Mouse (Mus musculus) erythroid progenitor cell, adult 5-6 weeks (primary cell): ENCODE results near the gene Metrn. TPM values are rescaled to one million over a fixed set of nuclear protein-coding genes. Genes with fewer than 3 reads are reported as not detected.

Source experiments
- ATAC-seq: replicated peaks from 2 replicates; pipeline ENCODE4 v1.8.0; 2016; ENCODE audit warnings: moderate number of reproducible peaks, mild to moderate bottlenecking, moderate TSS enrichment, inconsistent platforms; ENCODE audit not compliant: poor library complexity, low FRiP score, severe bottlenecking
- total RNA-seq, 2 experiments: library from RNA; stranded (forward) in 1 of 2; stranded (reverse) in 1 of 2; fragments of 150-400 nt in 1 of 2; fragments of 186-747, 209-891 nt in 1 of 2; gene quantifications; 2 replicates each; pipeline versions ENCODE4 v1.2.3 to v1.2.4; 2015 to 2017; ENCODE audit warnings: low replicate concordance in 2 of 2

Gene Metrn
- total RNA-seq, 2 experiments from 2014 or later: 5.4 TPM; not detected in 1

- no peak for ATAC-seq
Measured at GRCm38 (mm10) chr17:25744311-25744710, 52.6 kb downstream of the Metrn start.

GRCm38 (mm10) chr17:25743831-25744230 is 53.1 kb downstream of the Metrn start:
- no peak for ATAC-seq

Other genes with a start within 250 kb of the Metrn start
- gene Sox8, start 226.4 kb downstream of the Metrn start, total RNA-seq (2015; ENCODE audit: low replicate concordance): not detected in 2 replicates
- gene Sox8, start 226.4 kb downstream of the Metrn start, total RNA-seq (2017; ENCODE audit: low replicate concordance): not detected in 2 replicates
- 2.9 and 3.4 TPM in 2 replicates for gene Lmf1, start 218.1 kb downstream of the Metrn start, total RNA-seq (2015; ENCODE audit: low replicate concordance)
- gene Lmf1, start 218.1 kb downstream of the Metrn start, total RNA-seq (2017; ENCODE audit: low replicate concordance): 0.53 and 4.9 TPM in 2 replicates
- not detected in 2 replicates for gene Gng13, start 80.0 kb downstream of the Metrn start, total RNA-seq (2015; ENCODE audit: low replicate concordance)
- not detected in 2 replicates for gene Gng13, start 80.0 kb downstream of the Metrn start, total RNA-seq (2017; ENCODE audit: low replicate concordance)
- gene Chtf18, start 69.7 kb downstream of the Metrn start, total RNA-seq (2015; ENCODE audit: low replicate concordance): 15.5 and 33.2 TPM in 2 replicates
- 56.2 and 62.6 TPM in 2 replicates for gene Chtf18, start 69.7 kb downstream of the Metrn start, total RNA-seq (2017; ENCODE audit: low replicate concordance)
- 1.1 and 2.1 TPM in 2 replicates for gene Rpusd1, start 69.5 kb downstream of the Metrn start, total RNA-seq (2015; ENCODE audit: low replicate concordance)
- 0.26 and 3.7 TPM in 2 replicates for gene Rpusd1, start 69.5 kb downstream of the Metrn start, total RNA-seq (2017; ENCODE audit: low replicate concordance)
- gene Mslnl, start 61.1 kb downstream of the Metrn start, total RNA-seq (2015; ENCODE audit: low replicate concordance): not detected in 2 replicates
- gene Mslnl, start 61.1 kb downstream of the Metrn start, total RNA-seq (2017; ENCODE audit: low replicate concordance): not detected in 2 replicates
- gene Msln, start 42.8 kb downstream of the Metrn start, total RNA-seq (2015; ENCODE audit: low replicate concordance): not detected in 2 replicates
- gene Msln, start 42.8 kb downstream of the Metrn start, total RNA-seq (2017; ENCODE audit: low replicate concordance): not detected in 2 replicates
- 0.42 and 6.8 TPM in 2 replicates for gene Narfl, start 23.4 kb downstream of the Metrn start, total RNA-seq (2015; ENCODE audit: low replicate concordance)
- 7.1 and 12.0 TPM in 2 replicates for gene Narfl, start 23.4 kb downstream of the Metrn start, total RNA-seq (2017; ENCODE audit: low replicate concordance)
- gene Haghl, start 11.5 kb downstream of the Metrn start, total RNA-seq (2015; ENCODE audit: low replicate concordance): 8.6 and 9.6 TPM in 2 replicates
- 2.3 and 6.0 TPM in 2 replicates for gene Haghl, start 11.5 kb downstream of the Metrn start, total RNA-seq (2017; ENCODE audit: low replicate concordance)
- gene Ccdc78, start 10.6 kb downstream of the Metrn start, total RNA-seq (2015; ENCODE audit: low replicate concordance): not detected in 2 replicates
- gene Ccdc78, start 10.6 kb downstream of the Metrn start, total RNA-seq (2017; ENCODE audit: low replicate concordance): not detected in 2 replicates
- 38.1 and 51.5 TPM in 2 replicates for gene Fam173a, start 4.2 kb downstream of the Metrn start, total RNA-seq (2015; ENCODE audit: low replicate concordance)
- gene Fam173a, start 4.2 kb downstream of the Metrn start, total RNA-seq (2017; ENCODE audit: low replicate concordance): 5.4 and 16.7 TPM in 2 replicates
- not detected in 2 replicates for gene AC134908.4, start 1.5 kb downstream of the Metrn start, total RNA-seq (2015; ENCODE audit: low replicate concordance)
- gene AC134908.4, start 1.5 kb downstream of the Metrn start, total RNA-seq (2017; ENCODE audit: low replicate concordance): not detected in 2 replicates
- not detected in 2 replicates for gene Fbxl16, start 11.9 kb upstream of the Metrn start, total RNA-seq (2015; ENCODE audit: low replicate concordance)
- not detected in 2 replicates for gene Fbxl16, start 11.9 kb upstream of the Metrn start, total RNA-seq (2017; ENCODE audit: low replicate concordance)
- 4.2 and 6.5 TPM in 2 replicates for gene Wdr24, start 26.5 kb upstream of the Metrn start, total RNA-seq (2015; ENCODE audit: low replicate concordance)
- gene Wdr24, start 26.5 kb upstream of the Metrn start, total RNA-seq (2017; ENCODE audit: low replicate concordance): 7.0 and 14.5 TPM in 2 replicates
- gene Jmjd8, start 31.7 kb upstream of the Metrn start, total RNA-seq (2015; ENCODE audit: low replicate concordance): 5.4 and 6.1 TPM in 2 replicates
- gene Jmjd8, start 31.7 kb upstream of the Metrn start, total RNA-seq (2017; ENCODE audit: low replicate concordance): 2.7 and 9.1 TPM in 2 replicates
- 58.7 and 86.4 TPM in 2 replicates for gene Stub1, start 36.3 kb upstream of the Metrn start, total RNA-seq (2015; ENCODE audit: low replicate concordance)
- gene Stub1, start 36.3 kb upstream of the Metrn start, total RNA-seq (2017; ENCODE audit: low replicate concordance): 47.1 and 58.4 TPM in 2 replicates
- 4.6 TPM in 1 of 2 replicates, not detected in the other for gene Rhbdl1, start 40.2 kb upstream of the Metrn start, total RNA-seq (2015; ENCODE audit: low replicate concordance)
- 0.77 TPM in 1 of 2 replicates, not detected in the other for gene Rhbdl1, start 40.2 kb upstream of the Metrn start, total RNA-seq (2017; ENCODE audit: low replicate concordance)
- 1.3 and 1.4 TPM in 2 replicates for gene Gm20683, start 44.6 kb upstream of the Metrn start, total RNA-seq (2015; ENCODE audit: low replicate concordance)
- 1.8 TPM in 1 of 2 replicates, not detected in the other for gene Gm20683, start 44.6 kb upstream of the Metrn start, total RNA-seq (2017; ENCODE audit: low replicate concordance)
- gene Rhot2, start 47.7 kb upstream of the Metrn start, total RNA-seq (2015; ENCODE audit: low replicate concordance): 34.4 and 37.1 TPM in 2 replicates
- gene Rhot2, start 47.7 kb upstream of the Metrn start, total RNA-seq (2017; ENCODE audit: low replicate concordance): 39.1 and 41.5 TPM in 2 replicates
- gene Wdr90, start 64.4 kb upstream of the Metrn start, total RNA-seq (2015; ENCODE audit: low replicate concordance): 52.8 and 61.6 TPM in 2 replicates
- 26.4 and 37.6 TPM in 2 replicates for gene Wdr90, start 64.4 kb upstream of the Metrn start, total RNA-seq (2017; ENCODE audit: low replicate concordance)
- 4.2 and 11.9 TPM in 2 replicates for gene Mcrip2, start 71.6 kb upstream of the Metrn start, total RNA-seq (2015; ENCODE audit: low replicate concordance)
- 3.5 TPM in 1 of 2 replicates, not detected in the other for gene Mcrip2, start 71.6 kb upstream of the Metrn start, total RNA-seq (2017; ENCODE audit: low replicate concordance)
- 10.1 and 17.3 TPM in 2 replicates for gene Mettl26, start 77.9 kb upstream of the Metrn start, total RNA-seq (2015; ENCODE audit: low replicate concordance)
- gene Mettl26, start 77.9 kb upstream of the Metrn start, total RNA-seq (2017; ENCODE audit: low replicate concordance): 7.1 and 7.7 TPM in 2 replicates
- not detected in 2 replicates for gene Wfikkn1, start 83.7 kb upstream of the Metrn start, total RNA-seq (2015; ENCODE audit: low replicate concordance)
- gene Wfikkn1, start 83.7 kb upstream of the Metrn start, total RNA-seq (2017; ENCODE audit: low replicate concordance): 0.26 and 1.7 TPM in 2 replicates
- 2.2 and 2.5 TPM in 2 replicates for gene Rab40c, start 122.6 kb upstream of the Metrn start, total RNA-seq (2015; ENCODE audit: low replicate concordance)
- gene Rab40c, start 122.6 kb upstream of the Metrn start, total RNA-seq (2017; ENCODE audit: low replicate concordance): 0.98 and 3.2 TPM in 2 replicates
- 1,618 and 1,746 TPM in 2 replicates for gene Pigq, start 147.8 kb upstream of the Metrn start, total RNA-seq (2015; ENCODE audit: low replicate concordance)
- 1,554 and 1,638 TPM in 2 replicates for gene Pigq, start 147.8 kb upstream of the Metrn start, total RNA-seq (2017; ENCODE audit: low replicate concordance)
- 13.7 and 13.8 TPM in 2 replicates for gene Nhlrc4, start 147.8 kb upstream of the Metrn start, total RNA-seq (2015; ENCODE audit: low replicate concordance)
- 13.7 and 18.9 TPM in 2 replicates for gene Nhlrc4, start 147.8 kb upstream of the Metrn start, total RNA-seq (2017; ENCODE audit: low replicate concordance)
- gene A930017K11Rik, start 155.4 kb upstream of the Metrn start, total RNA-seq (2015; ENCODE audit: low replicate concordance): not detected in 2 replicates
- gene A930017K11Rik, start 155.4 kb upstream of the Metrn start, total RNA-seq (2017; ENCODE audit: low replicate concordance): not detected in 2 replicates
- 9.6 and 9.7 TPM in 2 replicates for gene Capn15, start 188.7 kb upstream of the Metrn start, total RNA-seq (2015; ENCODE audit: low replicate concordance)
- gene Capn15, start 188.7 kb upstream of the Metrn start, total RNA-seq (2017; ENCODE audit: low replicate concordance): 5.7 and 9.1 TPM in 2 replicates